Mouse (Mus musculus) gastrocnemius, adult 2 months (tissue): ENCODE measurements at regions not wholly inside any gene's neighbourhood (a gene's known extent, or its start where the extent isn't known, plus 50 kb on each side); places are given as distances from the start of the nearest gene placed in this dataset.

Source experiments
- DNase-seq: peaks from one replicate; pipeline ENCODE4 v3.0.0; 2022
- H3K27ac ChIP-seq: fragments of 200-600 bp; 2 replicates; pipeline ENCODE4 v1.8.1; 2022; ENCODE audit warnings: mild to moderate bottlenecking
- H3K4me3 ChIP-seq: fragments of 200-600 bp; 2 replicates; pipeline ENCODE4 v1.8.1; 2022; ENCODE audit warnings: mild to moderate bottlenecking, moderate library complexity
- CTCF ChIP-seq: fragments of 200-600 bp; IDR thresholded peaks from 2 replicates; pipeline ENCODE4 v1.8.1; 2022; ENCODE audit warnings: antibody characterized with exemption, mild to moderate bottlenecking, moderate library complexity
- intact Hi-C: fragments of 180-260 bp; cut with DNase I; formaldehyde crosslinking; loops from one replicate; pipeline ENCODE4 v1.15.1; 2025

GRCm38 (mm10) chr8:67143479-67143878, 283.5 kb downstream of the Naf1 start:
- no peak for TF ChIP-seq CTCF
- intact Hi-C loops: no loop called here
- DNase-seq: no peak

GRCm38 (mm10) chr8:67181741-67182140, 321.7 kb downstream of the Naf1 start:
- H3K27ac ChIP-seq: no peak overlapping the region
- DNase-seq: no peak
- intact Hi-C loops: no loop called here
- H3K4me3 ChIP-seq: no peak overlapping the region
- TF ChIP-seq CTCF: no peak

More at GRCm38 (mm10) chr8:67143479-67143878, 283.5 kb downstream of the Naf1 start:
- no peak overlapping the region for H3K4me3 ChIP-seq
- H3K27ac ChIP-seq: no peak overlapping the region

GRCm38 (mm10) chr8:67199213-67199612, 324.4 kb upstream of the Nat3 start:
- intact Hi-C loops: no loop called here
- Histone ChIP-seq H3K4me3 (no peak overlapping the region), H3K27ac (no peak overlapping the region)
- no peak for DNase-seq
- TF ChIP-seq CTCF: no peak

GRCm38 (mm10) chr8:67206064-67206463, 317.6 kb upstream of the Nat3 start:
- H3K27ac ChIP-seq: no peak overlapping the region
- intact Hi-C loops: no loop called here
- no peak overlapping the region for H3K4me3 ChIP-seq
- TF ChIP-seq CTCF: no peak
- no peak for DNase-seq

GRCm38 (mm10) chr8:67231921-67232701, 291.5 kb upstream of the Nat3 start:
- Histone ChIP-seq H3K27ac (no peak overlapping the region), H3K4me3 (no peak overlapping the region)
- no peak for TF ChIP-seq CTCF
- no peak for DNase-seq
- intact Hi-C loops: no loop called here

- H3K4me3 ChIP-seq: no peak overlapping the region
- DNase-seq: no peak
- TF ChIP-seq CTCF: no peak
- no peak overlapping the region for H3K27ac ChIP-seq
- intact Hi-C loops: no loop called here
These were observed 284.7 kb upstream of the Nat3 start for GRCm38 (mm10) chr8:67238934-67239333.

GRCm38 (mm10) chr8:67278759-67279158, 244.9 kb upstream of the Nat3 start:
- intact Hi-C loops: no loop called here
- DNase-seq: no peak
- no peak overlapping the region for H3K27ac ChIP-seq
- no peak for TF ChIP-seq CTCF
- no peak overlapping the region for H3K4me3 ChIP-seq

GRCm38 (mm10) chr8:67279449-67279848, 244.2 kb upstream of the Nat3 start:
- H3K4me3 ChIP-seq: no peak overlapping the region
- DNase-seq: no peak
- H3K27ac ChIP-seq: no peak overlapping the region
- no peak for TF ChIP-seq CTCF
- intact Hi-C loops: no loop called here

GRCm38 (mm10) chr8:67310494-67310893, 213.2 kb upstream of the Nat3 start:
- H3K4me3 ChIP-seq: no peak overlapping the region
- no peak for DNase-seq
- H3K27ac ChIP-seq: no peak overlapping the region
- no peak for TF ChIP-seq CTCF
- intact Hi-C loops: no loop called here

GRCm38 (mm10) chr8:67317371-67317770, 206.3 kb upstream of the Nat3 start:
- intact Hi-C loops: no loop called here
- H3K4me3 ChIP-seq: no peak overlapping the region
- TF ChIP-seq CTCF: no peak
- no peak overlapping the region for H3K27ac ChIP-seq
- no peak for DNase-seq

GRCm38 (mm10) chr8:67318675-67319074, 205.0 kb upstream of the Nat3 start:
- no peak overlapping the region for H3K27ac ChIP-seq
- intact Hi-C loops: no loop called here
- no peak for DNase-seq

GRCm38 (mm10) chr8:67320535-67320934, 203.1 kb upstream of the Nat3 start:
- TF ChIP-seq CTCF: no peak
- H3K4me3 ChIP-seq: no peak overlapping the region
- DNase-seq: no peak
- H3K27ac ChIP-seq: no peak overlapping the region
- intact Hi-C loops: no loop called here

More at GRCm38 (mm10) chr8:67318675-67319074, 205.0 kb upstream of the Nat3 start:
- TF ChIP-seq CTCF: no peak
- no peak overlapping the region for H3K4me3 ChIP-seq

- Histone ChIP-seq H3K4me3 (no peak overlapping the region), H3K27ac (no peak overlapping the region)
- no peak for DNase-seq
- TF ChIP-seq CTCF: no peak
- intact Hi-C loops: no loop called here
These were observed 195.2 kb upstream of the Nat3 start for GRCm38 (mm10) chr8:67328439-67328838.

GRCm38 (mm10) chr8:67377061-67377460, 146.6 kb upstream of the Nat3 start:
- no peak for DNase-seq
- intact Hi-C loops: no loop called here
- no peak for TF ChIP-seq CTCF

More at GRCm38 (mm10) chr8:67377061-67377460, 146.6 kb upstream of the Nat3 start:
- Histone ChIP-seq H3K4me3 (no peak overlapping the region), H3K27ac (no peak overlapping the region)
